Mouse (Mus musculus): ENCODE results near the gene Gsap. TPM values are rescaled to one million over a fixed set of nuclear protein-coding genes. Genes with fewer than 3 reads are reported as not detected.

The Gsap gene
- polyA plus RNA-seq, 1 experiment from 2014 or later: 1.9 TPM

- WGBS (ENCODE audit: insufficient replicate concordance): 79% methylated on average over 12 of the region's 12 CpGs
- ATAC-seq (ENCODE audit: insufficient read depth): no peak
- H3K4me2 ChIP-seq: no peak overlapping the region
- H3K4me1 ChIP-seq (replicated peaks): no peaks in the 10 kb centered on the region
- H3K36me3 ChIP-seq (replicated peaks): no peaks in the 10 kb centered on the region
- H3K4me3 ChIP-seq (replicated peaks): no peak overlapping the region
- no peak overlapping the region for H3K27ac ChIP-seq (replicated peaks)
- H3K9ac ChIP-seq: no peak overlapping the region
- H3K9me3 ChIP-seq (replicated peaks): no peaks in the 10 kb centered on the region
- H3K27me3 ChIP-seq: no peaks in the 10 kb centered on the region
These were observed 97.5 kb downstream of the Gsap start for GRCm38 (mm10) chr5:21283356-21284062.

GRCm38 (mm10) chr5:21288658-21289435 is 102.8 kb downstream of the Gsap start:
- no peaks in the 10 kb centered on the region for H3K36me3 ChIP-seq (replicated peaks)
- no peaks in the 10 kb centered on the region for H3K27me3 ChIP-seq
- H3K4me3 ChIP-seq (replicated peaks): no peak overlapping the region
- no peak overlapping the region for H3K9ac ChIP-seq
- H3K4me1 ChIP-seq (replicated peaks): no peaks in the 10 kb centered on the region
- H3K9me3 ChIP-seq (replicated peaks): no peaks in the 10 kb centered on the region
- no peak overlapping the region for H3K27ac ChIP-seq (replicated peaks)
- H3K4me2 ChIP-seq: no peak overlapping the region
- ATAC-seq (ENCODE audit: insufficient read depth): no peak
- WGBS (ENCODE audit: insufficient replicate concordance): 45% methylated on average over 7 of the region's 7 CpGs

GRCm38 (mm10) chr5:21290594-21290993 is 104.5 kb downstream of the Gsap start:
- no peaks in the 10 kb centered on the region for H3K4me1 ChIP-seq (replicated peaks)
- H3K9ac ChIP-seq: no peak overlapping the region
- no peak overlapping the region for H3K4me2 ChIP-seq
- H3K9me3 ChIP-seq (replicated peaks): no peaks in the 10 kb centered on the region
- no peaks in the 10 kb centered on the region for H3K27me3 ChIP-seq
- no peak for ATAC-seq (ENCODE audit: insufficient read depth)
- H3K27ac ChIP-seq (replicated peaks): no peak overlapping the region
- 69% methylated on average over 8 of the region's 8 CpGs for WGBS (ENCODE audit: insufficient replicate concordance)
- H3K4me3 ChIP-seq (replicated peaks): no peak overlapping the region
- no peaks in the 10 kb centered on the region for H3K36me3 ChIP-seq (replicated peaks)

- Histone ChIP-seq H3K27ac (replicated peaks) (no peak overlapping the region), H3K27me3 (no peaks in the 10 kb centered on the region), H3K4me1 (replicated peaks) (no peaks in the 10 kb centered on the region), H3K9ac (no peak overlapping the region), H3K4me3 (replicated peaks) (no peak overlapping the region), H3K4me2 (no peak overlapping the region), H3K9me3 (replicated peaks) (no peaks in the 10 kb centered on the region), H3K36me3 (replicated peaks) (no peaks in the 10 kb centered on the region)
- ATAC-seq (ENCODE audit: insufficient read depth): no peak
- 58% methylated on average over 8 of the region's 8 CpGs for WGBS (ENCODE audit: insufficient replicate concordance)
These were observed 109.6 kb downstream of the Gsap start for GRCm38 (mm10) chr5:21295683-21296082.

GRCm38 (mm10) chr5:21299076-21299755 is 113.2 kb downstream of the Gsap start:
- Histone ChIP-seq H3K4me2 (no peak overlapping the region), H3K4me1 (replicated peaks) (no peaks in the 10 kb centered on the region), H3K4me3 (replicated peaks) (no peak overlapping the region), H3K9me3 (replicated peaks) (no peaks in the 10 kb centered on the region), H3K27me3 (no peaks in the 10 kb centered on the region), H3K36me3 (replicated peaks) (no peaks in the 10 kb centered on the region), H3K27ac (replicated peaks) (no peak overlapping the region), H3K9ac (no peak overlapping the region)
- no peak for ATAC-seq (ENCODE audit: insufficient read depth)
- WGBS (ENCODE audit: insufficient replicate concordance): 64% methylated on average over 21 of the region's 21 CpGs

GRCm38 (mm10) chr5:21300058-21300457 is 114.0 kb downstream of the Gsap start:
- H3K27me3 ChIP-seq: no peaks in the 10 kb centered on the region
- no peak overlapping the region for H3K4me2 ChIP-seq
- no peaks in the 10 kb centered on the region for H3K4me1 ChIP-seq (replicated peaks)
- no peak overlapping the region for H3K9ac ChIP-seq
- ATAC-seq (ENCODE audit: insufficient read depth): no peak
- 62% methylated on average over 3 of the region's 3 CpGs for WGBS (ENCODE audit: insufficient replicate concordance)
- H3K9me3 ChIP-seq (replicated peaks): no peaks in the 10 kb centered on the region
- no peaks in the 10 kb centered on the region for H3K36me3 ChIP-seq (replicated peaks)
- no peak overlapping the region for H3K27ac ChIP-seq (replicated peaks)
- H3K4me3 ChIP-seq (replicated peaks): no peak overlapping the region

- Histone ChIP-seq H3K27me3 (no peaks in the 10 kb centered on the region), H3K4me1 (replicated peaks) (no peaks in the 10 kb centered on the region), H3K36me3 (replicated peaks) (no peaks in the 10 kb centered on the region), H3K9me3 (replicated peaks) (no peaks in the 10 kb centered on the region), H3K4me2 (no peak overlapping the region), H3K4me3 (replicated peaks) (no peak overlapping the region), H3K9ac (no peak overlapping the region), H3K27ac (replicated peaks) (no peak overlapping the region)
- WGBS (ENCODE audit: insufficient replicate concordance): 57% methylated on average over 6 of the region's 6 CpGs
- ATAC-seq (ENCODE audit: insufficient read depth): no peak
These were observed 115.0 kb downstream of the Gsap start for GRCm38 (mm10) chr5:21301011-21301410.

- no peak overlapping the region for H3K27ac ChIP-seq (replicated peaks)
- WGBS (ENCODE audit: insufficient replicate concordance): 62% methylated on average over 5 of the region's 5 CpGs
- no peak overlapping the region for H3K9ac ChIP-seq
- no peak overlapping the region for H3K4me3 ChIP-seq (replicated peaks)
- H3K36me3 ChIP-seq (replicated peaks): no peaks in the 10 kb centered on the region
- no peak for ATAC-seq (ENCODE audit: insufficient read depth)
- no peaks in the 10 kb centered on the region for H3K27me3 ChIP-seq
- H3K4me1 ChIP-seq (replicated peaks): no peaks in the 10 kb centered on the region
- H3K9me3 ChIP-seq (replicated peaks): no peaks in the 10 kb centered on the region
- H3K4me2 ChIP-seq: no peak overlapping the region
These were observed 121.1 kb downstream of the Gsap start for GRCm38 (mm10) chr5:21307165-21307564.

GRCm38 (mm10) chr5:21314696-21315095 is 128.6 kb downstream of the Gsap start:
- Histone ChIP-seq H3K4me1 (replicated peaks) (no peaks in the 10 kb centered on the region), H3K9me3 (replicated peaks) (no peaks in the 10 kb centered on the region), H3K27ac (replicated peaks) (no peak overlapping the region), H3K4me3 (replicated peaks) (no peak overlapping the region), H3K9ac (no peak overlapping the region), H3K27me3 (no peaks in the 10 kb centered on the region), H3K4me2 (no peak overlapping the region), H3K36me3 (replicated peaks) (no peaks in the 10 kb centered on the region)
- no peak for ATAC-seq (ENCODE audit: insufficient read depth)
- 54% methylated on average over 3 of the region's 3 CpGs for WGBS (ENCODE audit: insufficient replicate concordance)

GRCm38 (mm10) chr5:21320138-21320537 is 134.1 kb downstream of the Gsap start:
- no peaks in the 10 kb centered on the region for H3K4me1 ChIP-seq (replicated peaks)
- H3K27me3 ChIP-seq: no peaks in the 10 kb centered on the region
- H3K9me3 ChIP-seq (replicated peaks): no peaks in the 10 kb centered on the region
- ATAC-seq (ENCODE audit: insufficient read depth): no peak
- H3K4me3 ChIP-seq (replicated peaks): no peak overlapping the region
- H3K27ac ChIP-seq (replicated peaks): no peak overlapping the region
- H3K4me2 ChIP-seq: no peak overlapping the region
- no peaks in the 10 kb centered on the region for H3K36me3 ChIP-seq (replicated peaks)
- 62% methylated on average over 2 of the region's 2 CpGs for WGBS (ENCODE audit: insufficient replicate concordance)
- H3K9ac ChIP-seq: no peak overlapping the region

GRCm38 (mm10) chr5:21326494-21326893 is 140.4 kb downstream of the Gsap start:
- 2% methylated on average over 1 of the region's 1 CpGs for WGBS (ENCODE audit: insufficient replicate concordance)
- no peak overlapping the region for H3K4me2 ChIP-seq
- H3K9ac ChIP-seq: no peak overlapping the region
- H3K36me3 ChIP-seq (replicated peaks): no peaks in the 10 kb centered on the region
- ATAC-seq (ENCODE audit: insufficient read depth): no peak
- H3K4me3 ChIP-seq (replicated peaks): no peak overlapping the region
- no peaks in the 10 kb centered on the region for H3K9me3 ChIP-seq (replicated peaks)
- H3K4me1 ChIP-seq (replicated peaks): no peaks in the 10 kb centered on the region
- H3K27ac ChIP-seq (replicated peaks): no peak overlapping the region
- no peaks in the 10 kb centered on the region for H3K27me3 ChIP-seq
